Mouse (Mus musculus): ENCODE results near the gene Tex101. TPM values are rescaled to one million over a fixed set of nuclear protein-coding genes. Genes with fewer than 3 reads are reported as not detected.
"Not testable (repeated sequence)": the region's sequence is repeated elsewhere in the genome, so short reads cannot be mapped to it uniquely, and the experiment has no call there.

Tex101 gene
- total RNA-seq, 2 experiments from 2014 or later: not detected

GRCm38 (mm10) chr7:24637046-24637445, 39.4 kb downstream of the Tex101 start:
- DNase-seq (ENCODE audit: low spot score in 2 of 2): no peak

DNA sequence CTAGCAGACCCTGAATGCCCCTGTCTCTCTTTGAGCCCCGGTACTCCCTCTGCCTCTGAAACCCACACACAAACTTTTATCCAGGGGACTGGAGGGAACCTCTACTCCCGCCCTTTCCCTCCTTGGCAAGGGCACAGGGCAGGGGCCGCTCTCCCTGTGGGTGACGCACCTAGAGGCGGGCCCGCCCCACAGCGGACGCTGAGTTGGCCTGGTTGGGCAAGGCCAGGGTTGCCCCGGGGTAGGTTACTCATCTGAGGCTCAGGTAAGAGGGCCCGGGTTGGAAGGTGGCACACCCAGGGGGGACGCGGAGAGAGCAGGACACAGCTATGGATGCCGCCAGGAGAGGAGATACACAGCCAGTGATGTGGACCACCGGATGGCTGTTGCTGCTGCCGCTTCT, 40.2 kb downstream of the Tex101 start, which contains the start of gene Lypd3:
Gene Lypd3, plus strand, starts transcription at position 287 of the 400 bp plus-strand sequence.
- DNase-seq (ENCODE audit: low spot score in 2 of 2): no peak

- DNase-seq (ENCODE audit: low spot score in 2 of 2): no peak
These were observed 46.2 kb downstream of the Tex101 start for GRCm38 (mm10) chr7:24630116-24630880.

GRCm38 (mm10) chr7:24629672-24630071, 46.8 kb downstream of the Tex101 start:
- DNase-seq (ENCODE audit: low spot score in 2 of 2): no peak

DNA sequence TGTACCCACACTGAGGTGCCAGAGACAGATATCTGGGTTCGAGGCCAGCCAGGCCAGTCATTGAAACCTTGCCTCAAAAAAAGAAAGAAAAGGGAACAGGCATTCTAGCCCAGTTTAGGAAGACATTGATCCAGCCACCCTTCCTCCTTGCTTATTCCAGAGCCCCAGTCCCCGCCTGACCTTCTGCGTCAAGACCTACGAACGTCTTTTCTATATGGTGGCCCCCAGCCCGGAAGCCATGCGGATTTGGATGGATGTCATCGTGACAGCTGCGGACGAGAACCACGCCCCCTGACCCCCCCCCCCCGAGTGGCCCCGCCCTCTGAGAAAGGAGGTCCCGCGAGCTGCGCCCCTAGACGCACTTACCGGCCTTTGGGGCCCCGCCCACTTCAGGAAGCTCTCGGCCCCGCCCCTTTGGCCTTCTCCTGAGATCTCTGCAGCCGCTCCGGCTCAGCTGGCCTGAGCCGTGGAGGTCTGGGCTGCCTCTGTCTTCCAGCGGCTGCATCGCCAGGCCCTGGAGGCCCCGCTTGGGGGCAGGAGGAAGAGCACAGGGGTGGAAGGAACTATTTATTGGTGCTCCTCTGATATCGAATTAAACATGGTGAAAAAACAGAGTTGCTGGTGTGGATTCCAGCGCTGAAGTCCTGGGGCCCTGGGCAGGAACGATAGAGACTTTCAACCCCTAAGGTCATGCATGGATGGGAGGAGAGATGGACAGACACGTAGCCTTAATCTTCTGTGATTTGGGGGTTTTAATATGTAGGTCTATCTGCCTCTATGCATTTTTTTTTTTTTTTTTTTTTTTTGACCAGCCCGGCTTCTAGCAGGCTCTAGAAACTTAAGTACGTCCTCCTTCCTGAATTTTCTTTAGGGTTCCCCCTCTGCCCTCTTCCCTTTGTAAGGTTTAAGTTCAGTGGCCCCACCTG, 47.5 kb downstream of the Tex101 start:
- peak in 1 of 2 experiments; percentile 28 for DNase-seq (ENCODE audit: low spot score in 2 of 2)

GRCm38 (mm10) chr7:24622967-24623366, 53.5 kb downstream of the Tex101 start:
- DNase-seq (ENCODE audit: low spot score in 2 of 2): no peak

GRCm38 (mm10) chr7:24621193-24621592, 55.3 kb downstream of the Tex101 start:
- no peak for DNase-seq (ENCODE audit: low spot score in 2 of 2)

- no peak for DNase-seq (ENCODE audit: low spot score in 2 of 2)
These were observed 56.6 kb downstream of the Tex101 start for GRCm38 (mm10) chr7:24619671-24620397.

DNA sequence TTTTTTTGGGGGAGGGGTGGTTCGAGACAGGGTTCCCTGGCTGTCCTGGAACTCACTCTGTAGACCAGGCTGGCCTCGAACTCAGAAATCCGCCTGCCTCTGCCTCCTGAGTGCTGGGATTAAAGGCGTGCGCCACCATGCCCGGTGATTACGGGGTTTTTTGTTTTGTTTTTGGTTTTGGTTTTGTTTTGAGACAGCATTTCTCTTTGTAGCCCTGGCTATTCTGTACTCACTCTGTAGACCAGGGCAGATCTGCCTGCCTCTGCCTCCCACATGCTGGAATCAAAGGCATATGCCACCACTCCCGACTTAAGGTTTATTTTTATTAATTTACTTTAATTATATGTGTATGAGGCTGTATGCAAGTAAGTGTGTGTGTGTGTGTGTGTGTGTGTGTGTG, 58.1 kb downstream of the Tex101 start:
- DNase-seq (ENCODE audit: low spot score in 2 of 2): not testable (repeated sequence)

Other genes with a start within 250 kb of the Tex101 start
- not detected for gene Irgc1, start 224.4 kb downstream of the Tex101 start, total RNA-seq (2021)
- under 1 TPM; 0.54 to 0.91 TPM for gene Plaur, start 214.2 kb downstream of the Tex101 start, total RNA-seq (2021)
- gene Cadm4, start 194.7 kb downstream of the Tex101 start, total RNA-seq (2021): 100 to 1,000 TPM; 136 to 141 TPM
- 10 to 100 TPM; 40.0 to 45.4 TPM for gene Zfp428, start 169.7 kb downstream of the Tex101 start, total RNA-seq (2021)
- gene AC161166.1, start 164.2 kb downstream of the Tex101 start, total RNA-seq (2021): not detected
- 10 to 100 TPM; 62.1 to 63.3 TPM for gene Irgq, start 146.0 kb downstream of the Tex101 start, total RNA-seq (2021)
- not detected for gene Pinlyp, start 130.6 kb downstream of the Tex101 start, total RNA-seq (2021)
- 10 to 100 TPM; 36.8 to 43.4 TPM for gene Xrcc1, start 130.4 kb downstream of the Tex101 start, total RNA-seq (2021)
- gene Ethe1, start 89.1 kb downstream of the Tex101 start, total RNA-seq (2021): 10 to 100 TPM; 11.8 to 13.3 TPM
- gene Zfp575, start 89.0 kb downstream of the Tex101 start, total RNA-seq (2021): 1 to 10 TPM; 5.7 TPM
- gene Phldb3, start 65.9 kb downstream of the Tex101 start, total RNA-seq (2021): under 1 TPM; 0.17 to 0.63 TPM
- 1 to 10 TPM in 1 of 2 experiments, under 1 TPM in 1; 0.57 to 1.3 TPM for gene Lypd3, start 40.1 kb downstream of the Tex101 start, total RNA-seq (2021)
- not detected for gene BC049730, start 32.6 kb upstream of the Tex101 start, total RNA-seq (2021)
- not detected for gene Gm4763, start 50.2 kb upstream of the Tex101 start, total RNA-seq (2021)
- under 1 TPM; 0.13 to 0.15 TPM for gene Cd177, start 83.6 kb upstream of the Tex101 start, total RNA-seq (2021)
- not detected for gene Ceacam10, start 100.5 kb upstream of the Tex101 start, total RNA-seq (2021)
- gene Gm9844, start 185.5 kb upstream of the Tex101 start, total RNA-seq (2021): under 1 TPM in 1 of 2 experiments, not detected in 1; 0.97 TPM
- not detected for gene Lypd4, start 193.3 kb upstream of the Tex101 start, total RNA-seq (2021)
- not detected for gene Dmrtc2, start 193.4 kb upstream of the Tex101 start, total RNA-seq (2021)
- 100 to 1,000 TPM; 556 to 616 TPM for gene Rps19, start 207.7 kb upstream of the Tex101 start, total RNA-seq (2021)
- gene Cd79a, start 220.7 kb upstream of the Tex101 start, total RNA-seq (2021): under 1 TPM in 1 of 2 experiments, not detected in 1; 0.22 TPM
- gene Arhgef1, start 226.2 kb upstream of the Tex101 start, total RNA-seq (2021): 10 to 100 TPM; 74.7 to 80.8 TPM